Mouse (Mus musculus): Measurements from ENCODE around the gene Tnfsf14. TPM values are rescaled to one million over a fixed set of nuclear protein-coding genes. Genes with fewer than 3 reads are reported as not detected.

Tnfsf14 gene
- polyA plus RNA-seq, 1 experiment from 2014 or later = not detected

DNA sequence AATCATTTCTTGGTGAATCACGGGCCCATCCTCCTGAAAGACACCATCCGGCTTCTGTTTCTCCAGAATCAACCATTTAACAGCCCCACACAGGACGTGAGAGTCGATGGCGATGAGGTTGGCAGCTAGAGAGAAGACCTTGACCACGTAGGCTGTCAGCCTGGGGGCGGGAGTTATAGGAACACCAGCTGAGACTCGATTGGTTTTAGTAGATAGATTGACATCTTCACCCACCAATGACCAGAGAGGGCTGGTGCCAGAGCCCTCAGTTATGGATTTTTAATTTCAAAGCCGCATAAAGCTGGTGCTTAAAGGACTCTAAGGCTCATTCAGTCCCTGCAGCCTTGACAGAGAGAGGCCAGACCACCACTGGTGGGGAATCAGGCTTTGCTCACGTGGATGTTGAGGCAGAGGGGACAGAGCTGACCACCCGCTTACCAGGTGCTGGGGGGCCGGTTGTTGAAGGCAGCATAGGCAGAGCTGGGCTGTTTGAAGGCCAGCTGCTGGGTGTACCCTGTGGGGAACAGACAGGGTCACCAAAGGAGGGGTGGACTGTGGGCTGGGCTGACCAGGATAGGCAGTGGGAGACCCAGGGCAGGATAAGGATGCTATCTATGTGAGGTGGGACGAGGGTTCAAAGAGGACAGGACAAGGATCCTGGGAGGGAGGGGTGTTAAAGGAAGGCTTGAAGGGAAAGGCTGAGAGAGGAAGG is 20.9 kb upstream of the Tnfsf14 start:
- Histone ChIP-seq H3K27ac (ENCODE audit: low read depth, low read length) (no peak overlapping the region), H3K9me3 (ENCODE audit: control insufficient read depth, low read length) (no peaks in the 10 kb centered on the region), H3K4me2 (replicated peaks; ENCODE audit: low read depth, low read length) (no peak overlapping the region), H3K4me3 (ENCODE audit: low read length) (no peak overlapping the region), H3K36me3 (ENCODE audit: control insufficient read depth, insufficient read depth, low read length) (no peaks in the 10 kb centered on the region), H3K27me3 (ENCODE audit: control insufficient read depth, insufficient read depth, low read length) (no peaks in the 10 kb centered on the region), H3K9ac (ENCODE audit: low read depth, low read length) (no peak overlapping the region), H3K4me1 (ENCODE audit: control insufficient read depth, insufficient read depth, low read length) (no peaks in the 10 kb centered on the region)
- 41% methylated on average over 13 of the region's 13 CpGs for WGBS
- ATAC-seq (ENCODE audit: low FRiP score, low TSS enrichment) = peak; percentile 47; the same call in 1 of the 2 replicates

DNA sequence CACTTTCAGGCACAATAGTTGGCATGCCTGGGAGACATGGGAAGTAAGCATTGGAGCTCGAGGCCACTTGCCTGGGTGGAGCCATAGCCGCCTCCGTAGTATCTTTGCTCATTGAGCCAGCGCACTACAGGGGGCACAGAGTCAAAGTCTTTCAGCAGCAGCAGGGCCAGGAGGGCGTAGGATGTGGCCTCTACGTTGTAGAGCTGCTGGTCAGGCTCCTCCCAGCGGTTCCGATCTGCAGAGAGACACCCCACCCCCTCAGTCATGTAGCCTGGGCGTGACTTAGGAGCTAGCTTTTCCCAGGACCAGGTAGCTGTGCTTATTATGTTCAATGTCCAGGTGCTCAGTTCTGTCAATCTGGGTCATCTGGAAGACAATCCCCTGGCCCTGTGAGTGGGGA is 17.5 kb upstream of the Tnfsf14 start:
- no peaks in the 10 kb centered on the region for H3K4me1 ChIP-seq (ENCODE audit: control insufficient read depth, insufficient read depth, low read length)
- no peak overlapping the region for H3K4me3 ChIP-seq (ENCODE audit: low read length)
- no peaks in the 10 kb centered on the region for H3K9me3 ChIP-seq (ENCODE audit: control insufficient read depth, low read length)
- no peak overlapping the region for H3K4me2 ChIP-seq (replicated peaks; ENCODE audit: low read depth, low read length)
- no peak for ATAC-seq (ENCODE audit: low FRiP score, low TSS enrichment)
- 73% methylated on average over 9 of the region's 9 CpGs for WGBS
- H3K27me3 ChIP-seq (ENCODE audit: control insufficient read depth, insufficient read depth, low read length) = no peaks in the 10 kb centered on the region
- no peaks in the 10 kb centered on the region for H3K36me3 ChIP-seq (ENCODE audit: control insufficient read depth, insufficient read depth, low read length)
- H3K9ac ChIP-seq (ENCODE audit: low read depth, low read length) = no peak overlapping the region
- no peak overlapping the region for H3K27ac ChIP-seq (ENCODE audit: low read depth, low read length)

DNA sequence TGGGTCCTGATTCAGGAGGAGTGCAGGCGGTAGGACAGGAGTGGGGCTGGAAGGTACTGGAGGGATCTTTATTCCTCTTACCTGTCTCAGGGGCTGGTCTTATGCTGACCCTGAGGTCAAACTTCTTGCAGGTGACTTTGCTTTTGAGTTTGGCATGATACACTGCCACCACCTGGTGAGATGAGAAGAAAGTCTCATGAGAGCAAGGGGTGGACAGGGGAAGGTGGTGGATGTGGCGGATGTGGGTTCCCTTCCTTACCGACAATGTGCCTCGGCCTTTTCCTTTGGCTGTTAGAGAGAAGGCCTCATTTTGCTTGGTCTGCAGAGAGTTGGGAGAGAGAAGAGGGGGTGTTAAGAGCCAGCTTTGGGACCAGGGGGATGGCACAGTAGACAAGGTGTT is 15.4 kb upstream of the Tnfsf14 start:
- no peaks in the 10 kb centered on the region for H3K27me3 ChIP-seq (ENCODE audit: control insufficient read depth, insufficient read depth, low read length)
- WGBS = 71% methylated on average over 4 of the region's 4 CpGs
- no peaks in the 10 kb centered on the region for H3K4me1 ChIP-seq (ENCODE audit: control insufficient read depth, insufficient read depth, low read length)
- H3K4me3 ChIP-seq (ENCODE audit: low read length) = no peak overlapping the region
- H3K9ac ChIP-seq (ENCODE audit: low read depth, low read length) = no peak overlapping the region
- H3K36me3 ChIP-seq (ENCODE audit: control insufficient read depth, insufficient read depth, low read length) = no peaks in the 10 kb centered on the region
- no peaks in the 10 kb centered on the region for H3K9me3 ChIP-seq (ENCODE audit: control insufficient read depth, low read length)
- H3K4me2 ChIP-seq (replicated peaks; ENCODE audit: low read depth, low read length) = no peak overlapping the region
- ATAC-seq (ENCODE audit: low FRiP score, low TSS enrichment) = no peak
- no peak overlapping the region for H3K27ac ChIP-seq (ENCODE audit: low read depth, low read length)

DNA sequence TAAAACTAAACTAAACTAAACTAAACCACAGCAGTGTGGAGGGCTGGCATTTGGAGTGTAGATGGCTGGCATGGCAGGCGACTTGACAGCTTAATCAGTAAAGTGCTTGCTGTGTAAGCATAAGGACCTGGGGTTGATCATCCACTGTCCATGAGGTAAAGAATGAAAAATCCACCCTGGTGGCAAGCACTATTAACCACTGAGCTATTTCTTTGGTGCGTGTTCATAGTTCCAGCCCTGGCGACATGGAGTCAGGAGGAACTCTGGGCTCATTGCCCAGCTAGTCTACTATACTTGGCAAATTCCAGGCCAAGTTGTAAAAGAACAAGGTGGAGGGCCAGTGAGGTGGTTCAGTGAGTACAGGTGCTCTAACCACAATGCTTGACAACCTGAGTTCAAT is 14.0 kb upstream of the Tnfsf14 start:
- Histone ChIP-seq H3K4me3 (ENCODE audit: low read length) (no peak overlapping the region), H3K4me2 (replicated peaks; ENCODE audit: low read depth, low read length) (no peak overlapping the region), H3K9ac (ENCODE audit: low read depth, low read length) (no peak overlapping the region), H3K9me3 (ENCODE audit: control insufficient read depth, low read length) (no peaks in the 10 kb centered on the region), H3K4me1 (ENCODE audit: control insufficient read depth, insufficient read depth, low read length) (no peaks in the 10 kb centered on the region), H3K36me3 (ENCODE audit: control insufficient read depth, insufficient read depth, low read length) (no peaks in the 10 kb centered on the region), H3K27me3 (ENCODE audit: control insufficient read depth, insufficient read depth, low read length) (no peaks in the 10 kb centered on the region), H3K27ac (ENCODE audit: low read depth, low read length) (no peak overlapping the region)
- ATAC-seq (ENCODE audit: low FRiP score, low TSS enrichment) = no peak
- 96% methylated on average over 3 of the region's 3 CpGs for WGBS

DNA sequence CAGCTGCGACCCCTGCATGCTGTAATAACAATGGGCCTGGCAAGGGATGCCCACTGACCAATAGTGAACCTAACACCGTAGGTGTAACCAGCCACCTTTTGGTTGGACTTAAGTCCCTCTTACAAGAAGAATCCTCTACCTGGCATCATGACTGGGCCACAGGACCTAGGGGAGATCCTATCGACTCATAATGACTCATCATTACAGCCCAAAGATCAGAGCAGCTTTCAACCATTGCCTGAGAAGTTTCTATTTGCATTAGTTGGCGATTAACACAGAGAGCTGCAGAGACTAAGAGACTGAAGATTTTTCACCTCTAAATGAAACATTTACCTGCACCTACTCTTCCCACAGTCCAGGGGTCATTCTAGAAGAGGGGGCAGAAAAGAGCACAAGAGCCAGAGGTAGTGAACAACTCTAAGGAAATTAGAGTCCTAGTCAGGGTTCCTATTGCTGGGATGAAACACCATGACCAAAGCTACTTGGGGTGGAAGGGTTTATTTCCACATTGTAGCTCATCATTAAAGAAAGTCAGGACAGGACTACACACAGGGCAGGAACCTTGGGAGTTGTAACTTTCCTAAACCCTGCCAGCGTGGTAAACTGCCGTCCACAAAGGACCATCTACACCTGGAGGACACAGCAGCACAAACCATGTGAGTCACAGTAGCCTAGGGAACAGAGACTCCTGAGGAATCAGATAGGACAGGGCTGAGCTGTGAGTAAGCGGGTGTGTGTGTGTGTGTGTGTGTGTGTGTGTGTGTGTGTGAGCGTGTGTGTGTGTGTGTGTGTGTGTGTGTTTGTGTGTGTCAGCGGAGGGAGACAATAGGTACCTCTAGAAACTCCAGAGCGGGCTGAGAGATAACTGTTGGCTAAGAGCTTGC is 8.1 kb upstream of the Tnfsf14 start:
- no peak overlapping the region for H3K4me2 ChIP-seq (replicated peaks; ENCODE audit: low read depth, low read length)
- no peaks in the 10 kb centered on the region for H3K36me3 ChIP-seq (ENCODE audit: control insufficient read depth, insufficient read depth, low read length)
- H3K9me3 ChIP-seq (ENCODE audit: control insufficient read depth, low read length) = no peaks in the 10 kb centered on the region
- H3K27me3 ChIP-seq (ENCODE audit: control insufficient read depth, insufficient read depth, low read length) = no peaks in the 10 kb centered on the region
- H3K9ac ChIP-seq (ENCODE audit: low read depth, low read length) = no peak overlapping the region
- H3K4me1 ChIP-seq (ENCODE audit: control insufficient read depth, insufficient read depth, low read length) = no peaks in the 10 kb centered on the region
- no peak overlapping the region for H3K27ac ChIP-seq (ENCODE audit: low read depth, low read length)
- 83% methylated on average over 10 of the region's 10 CpGs for WGBS
- H3K4me3 ChIP-seq (ENCODE audit: low read length) = no peak overlapping the region
- ATAC-seq (ENCODE audit: low FRiP score, low TSS enrichment) = no peak

DNA sequence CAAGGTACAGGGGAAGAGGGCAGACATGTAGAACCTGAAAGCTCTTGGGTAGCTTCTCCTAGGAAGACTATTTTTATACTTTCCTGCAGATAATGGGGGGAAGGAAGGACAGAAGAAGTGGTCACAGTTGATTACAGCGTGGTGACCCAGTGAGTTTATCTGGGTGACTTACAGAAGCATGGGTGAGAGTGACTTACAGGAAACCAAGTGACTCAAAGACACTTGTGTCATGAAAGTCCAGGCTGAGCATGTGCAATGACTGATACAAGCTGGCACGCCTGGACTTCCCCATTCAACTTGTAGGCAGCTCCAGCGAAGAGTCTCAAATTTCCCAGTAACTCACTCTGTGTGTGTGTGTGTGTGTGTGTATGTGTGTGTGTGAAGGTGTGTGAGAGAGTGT is 4.3 kb upstream of the Tnfsf14 start:
- 78% methylated on average over 3 of the region's 3 CpGs for WGBS
- H3K4me2 ChIP-seq (replicated peaks; ENCODE audit: low read depth, low read length) = no peak overlapping the region
- no peak overlapping the region for H3K27ac ChIP-seq (ENCODE audit: low read depth, low read length)
- no peaks in the 10 kb centered on the region for H3K4me1 ChIP-seq (ENCODE audit: control insufficient read depth, insufficient read depth, low read length)
- no peaks in the 10 kb centered on the region for H3K27me3 ChIP-seq (ENCODE audit: control insufficient read depth, insufficient read depth, low read length)
- no peak for ATAC-seq (ENCODE audit: low FRiP score, low TSS enrichment)
- no peaks in the 10 kb centered on the region for H3K36me3 ChIP-seq (ENCODE audit: control insufficient read depth, insufficient read depth, low read length)
- H3K9ac ChIP-seq (ENCODE audit: low read depth, low read length) = no peak overlapping the region
- H3K9me3 ChIP-seq (ENCODE audit: control insufficient read depth, low read length) = no peaks in the 10 kb centered on the region
- no peak overlapping the region for H3K4me3 ChIP-seq (ENCODE audit: low read length)

DNA sequence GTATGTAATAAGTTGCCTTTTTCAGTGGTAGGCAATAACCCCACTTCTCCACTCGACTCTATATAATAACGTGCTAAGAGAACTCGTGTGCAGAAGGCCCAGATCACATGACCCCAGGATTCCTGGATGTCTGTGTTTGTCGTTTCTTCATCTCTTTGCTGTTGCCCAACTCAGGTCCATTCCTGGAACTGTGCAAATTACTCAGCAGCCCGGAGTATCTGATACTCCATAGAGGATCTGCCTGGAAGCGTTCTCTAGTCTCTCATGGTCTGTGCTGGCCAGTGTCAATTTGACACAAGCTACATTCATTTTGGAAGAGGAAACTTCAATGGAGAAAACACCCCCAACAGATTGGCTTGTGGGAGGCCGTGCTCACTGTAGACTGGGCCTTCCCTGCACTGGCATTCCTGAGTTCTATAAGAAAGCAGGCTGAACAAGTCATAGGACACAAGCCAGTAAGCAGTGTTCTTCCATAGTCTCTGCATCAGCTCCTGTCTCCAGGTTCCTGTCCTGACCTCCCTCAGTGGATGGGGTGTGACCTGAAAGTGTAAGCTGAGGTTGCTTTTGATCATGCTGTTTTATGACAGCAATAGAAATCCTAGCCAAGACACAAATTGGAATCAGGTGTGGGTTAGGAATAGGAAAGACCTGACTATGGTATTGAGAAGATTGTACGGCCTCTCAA is 1.5 kb upstream of the Tnfsf14 start:
- H3K4me2 ChIP-seq (replicated peaks; ENCODE audit: low read depth, low read length) = no peak overlapping the region
- H3K4me3 ChIP-seq (ENCODE audit: low read length) = no peak overlapping the region
- 82% methylated on average over 8 of the region's 8 CpGs for WGBS
- H3K9ac ChIP-seq (ENCODE audit: low read depth, low read length) = no peak overlapping the region
- H3K4me1 ChIP-seq (ENCODE audit: control insufficient read depth, insufficient read depth, low read length) = no peaks in the 10 kb centered on the region
- H3K9me3 ChIP-seq (ENCODE audit: control insufficient read depth, low read length) = no peaks in the 10 kb centered on the region
- no peak overlapping the region for H3K27ac ChIP-seq (ENCODE audit: low read depth, low read length)
- no peaks in the 10 kb centered on the region for H3K36me3 ChIP-seq (ENCODE audit: control insufficient read depth, insufficient read depth, low read length)
- no peaks in the 10 kb centered on the region for H3K27me3 ChIP-seq (ENCODE audit: control insufficient read depth, insufficient read depth, low read length)
- ATAC-seq (ENCODE audit: low FRiP score, low TSS enrichment) = no peak

DNA sequence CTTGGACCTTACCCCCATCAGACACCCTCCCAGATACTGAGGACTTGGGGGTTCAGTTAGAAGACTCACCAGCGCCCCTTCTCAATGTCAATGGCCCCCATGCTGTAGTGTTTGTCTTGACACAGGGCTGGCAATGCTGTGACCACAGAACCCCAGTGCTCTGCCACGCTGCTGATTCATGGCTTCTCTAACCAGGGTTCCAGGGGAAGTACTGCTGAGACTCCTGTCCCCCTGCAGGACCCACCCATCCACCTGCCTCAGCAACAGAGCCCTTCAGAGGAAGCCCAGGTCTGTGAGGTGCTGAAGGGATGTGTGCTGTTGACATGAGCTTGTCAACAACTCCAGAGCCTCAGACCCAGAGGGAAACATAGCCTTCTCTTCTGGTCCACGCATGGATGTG is 794 bp upstream of the Tnfsf14 start:
- no peak for ATAC-seq (ENCODE audit: low FRiP score, low TSS enrichment)
- no peaks in the 10 kb centered on the region for H3K9me3 ChIP-seq (ENCODE audit: control insufficient read depth, low read length)
- H3K4me1 ChIP-seq (ENCODE audit: control insufficient read depth, insufficient read depth, low read length) = no peaks in the 10 kb centered on the region
- no peak overlapping the region for H3K4me2 ChIP-seq (replicated peaks; ENCODE audit: low read depth, low read length)
- no peaks in the 10 kb centered on the region for H3K27me3 ChIP-seq (ENCODE audit: control insufficient read depth, insufficient read depth, low read length)
- no peak overlapping the region for H3K4me3 ChIP-seq (ENCODE audit: low read length)
- H3K9ac ChIP-seq (ENCODE audit: low read depth, low read length) = no peak overlapping the region
- H3K27ac ChIP-seq (ENCODE audit: low read depth, low read length) = no peak overlapping the region
- no peaks in the 10 kb centered on the region for H3K36me3 ChIP-seq (ENCODE audit: control insufficient read depth, insufficient read depth, low read length)
- 90% methylated on average over 3 of the region's 3 CpGs for WGBS

Measured in kidney, embryonic 14.5 days (tissue).